Mouse (Mus musculus) midbrain, embryonic 15.5 days (tissue): ENCODE measurements around the gene Igf1. TPM values are rescaled to one million over a fixed set of nuclear protein-coding genes. Genes with fewer than 3 reads are reported as not detected.
A peak's percentile ranks its signal among the peaks of the same experiment; 100 is the strongest.

Source experiments
- ATAC-seq: fragments of 200-750 bp; cut with Nextera tagmentation; replicated peaks from 2 replicates; pipeline ENCODE4 v1.8.0; 2017; ENCODE audit warnings: moderate TSS enrichment
- H3K27ac ChIP-seq: fragments of 300-500 bp; sonication (generic); 2 replicates; pipeline ENCODE4 v1.5.1; 2015; ENCODE audit warnings: mild to moderate bottlenecking, inconsistent platforms
- H3K27me3 ChIP-seq: fragments of 300-500 bp; sonication (generic); replicated peaks from 2 replicates; pipeline ENCODE4 v1.6.1; 2015; ENCODE audit warnings: inconsistent platforms
- H3K36me3 ChIP-seq: fragments of 300-500 bp; sonication (generic); replicated peaks from 2 replicates; pipeline ENCODE4 v1.6.1; 2015; ENCODE audit warnings: inconsistent platforms
- H3K4me1 ChIP-seq: fragments of 300-500 bp; sonication (generic); 2 replicates; pipeline ENCODE4 v1.6.1; 2015; ENCODE audit warnings: inconsistent platforms
- H3K4me2 ChIP-seq: fragments of 300-500 bp; sonication (generic); 2 replicates; pipeline ENCODE4 v1.6.1; 2015; ENCODE audit warnings: inconsistent platforms, mild to moderate bottlenecking, moderate library complexity
- H3K4me3 ChIP-seq: fragments of 300-500 bp; sonication (generic); 2 replicates; pipeline ENCODE4 v1.5.1; 2015; ENCODE audit warnings: mild to moderate bottlenecking, inconsistent platforms
- H3K9ac ChIP-seq: fragments of 300-500 bp; sonication (generic); 2 replicates; pipeline ENCODE4 v1.6.1; 2015; ENCODE audit warnings: mild to moderate bottlenecking, inconsistent platforms
- H3K9me3 ChIP-seq: fragments of 300-500 bp; sonication (generic); 2 replicates; pipeline ENCODE4 v1.6.1; 2016; ENCODE audit warnings: inconsistent platforms
- WGBS: fragments of 180-500 bp; shearing (Covaris S2); methylation state at CpG from one replicate; pipeline ENCODE4 v1.1.7; 2015; ENCODE audit warnings: mixed read lengths; 5-methylcytosine and 5-hydroxymethylcytosine counted together
- polyA plus RNA-seq: library from polyadenylated mRNA; unstranded; fragments of >200 nt; fragmentation: Nextera tagmentation; extraction: Ambion mirVana; gene quantifications from 2 replicates; pipeline ENCODE4 v1.2.1, GENCODE M21; 2015

The Igf1 gene
- polyA plus RNA-seq, 1 experiment from 2014 or later: 8.6 TPM

- no peak overlapping the region for H3K27ac ChIP-seq
- WGBS: 96% methylated on average over 9 of the region's 9 CpGs
- H3K4me2 ChIP-seq: no peak overlapping the region
- no peak for ATAC-seq
- no peak overlapping the region for H3K4me3 ChIP-seq
- 0 out of 2 replicates have a peak, but pooled peaks cover 7% of the 10 kb centered on the region for H3K27me3 ChIP-seq
- H3K36me3 ChIP-seq: no peaks in the 10 kb centered on the region
- no peak overlapping the region for H3K9ac ChIP-seq
- peaks cover 7% of the 10 kb centered on the region for H3K4me1 ChIP-seq
- no peaks in the 10 kb centered on the region for H3K9me3 ChIP-seq
Measured at GRCm38 (mm10) chr10:87865712-87866111, 7.6 kb downstream of the Igf1 start.

DNA sequence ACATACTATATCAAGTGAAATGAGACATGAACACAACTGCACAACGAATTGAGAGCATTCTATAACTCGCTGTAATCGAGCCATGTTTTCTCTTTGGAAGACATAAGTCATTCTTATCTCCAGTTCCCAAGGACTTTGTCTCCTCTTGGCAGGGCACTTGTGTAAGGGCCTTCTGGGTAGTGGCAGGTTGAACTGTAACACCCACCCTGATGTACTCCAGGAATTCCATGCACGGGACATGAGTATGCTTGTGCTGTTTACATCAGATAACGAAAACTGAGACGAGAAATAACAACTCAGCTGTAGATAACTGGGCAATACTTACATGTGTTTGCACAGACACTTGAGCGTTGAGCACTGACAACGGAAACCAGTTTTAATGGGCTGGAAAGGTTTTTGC lies 8.4 kb downstream of the Igf1 start:
- Histone ChIP-seq H3K4me1 (no peaks in the 10 kb centered on the region), H3K9ac (no peak overlapping the region), H3K27me3 (0 out of 2 replicates have a peak, but pooled peaks cover 7% of the 10 kb centered on the region), H3K4me2 (no peak overlapping the region), H3K27ac (no peak overlapping the region), H3K36me3 (no peaks in the 10 kb centered on the region), H3K9me3 (no peaks in the 10 kb centered on the region), H3K4me3 (no peak overlapping the region)
- WGBS: 92% methylated on average over 8 of the region's 8 CpGs
- ATAC-seq: no peak

- no peak for ATAC-seq
- 89% methylated on average over 2 of the region's 2 CpGs for WGBS
- no peaks in the 10 kb centered on the region for H3K4me1 ChIP-seq
Measured at GRCm38 (mm10) chr10:87867217-87867616, 9.2 kb downstream of the Igf1 start.

GRCm38 (mm10) chr10:87867631-87868030 lies 9.6 kb downstream of the Igf1 start:
- WGBS: 89% methylated on average over 4 of the region's 4 CpGs
- no peak for ATAC-seq
- Histone ChIP-seq H3K9me3 (no peaks in the 10 kb centered on the region), H3K27ac (no peak overlapping the region), H3K36me3 (no peaks in the 10 kb centered on the region), H3K9ac (no peak overlapping the region), H3K27me3 (0 out of 2 replicates have a peak, but pooled peaks cover 7% of the 10 kb centered on the region), H3K4me2 (no peak overlapping the region), H3K4me3 (no peak overlapping the region), H3K4me1 (no peaks in the 10 kb centered on the region)

More at GRCm38 (mm10) chr10:87867217-87867616, 9.2 kb downstream of the Igf1 start:
- Histone ChIP-seq H3K9me3 (no peaks in the 10 kb centered on the region), H3K36me3 (no peaks in the 10 kb centered on the region), H3K27me3 (0 out of 2 replicates have a peak, but pooled peaks cover 7% of the 10 kb centered on the region), H3K4me2 (no peak overlapping the region), H3K27ac (no peak overlapping the region), H3K4me3 (no peak overlapping the region), H3K9ac (no peak overlapping the region)

GRCm38 (mm10) chr10:87868349-87869053 lies 10.4 kb downstream of the Igf1 start:
- no peak overlapping the region for H3K4me2 ChIP-seq
- no peaks in the 10 kb centered on the region for H3K36me3 ChIP-seq
- 70% methylated on average over 9 of the region's 9 CpGs for WGBS
- 0 out of 2 replicates have a peak, but pooled peaks cover 3% of the 10 kb centered on the region for H3K4me1 ChIP-seq
- no peaks in the 10 kb centered on the region for H3K9me3 ChIP-seq
- ATAC-seq: no peak
- H3K4me3 ChIP-seq: no peak overlapping the region
- H3K9ac ChIP-seq: no peak overlapping the region
- H3K27ac ChIP-seq: no peak overlapping the region
- no peaks in the 10 kb centered on the region for H3K27me3 ChIP-seq

- Histone ChIP-seq H3K4me3 (no peak overlapping the region), H3K9ac (no peak overlapping the region), H3K4me1 (0 out of 2 replicates have a peak, but pooled peaks cover 3% of the 10 kb centered on the region), H3K9me3 (no peaks in the 10 kb centered on the region), H3K27ac (no peak overlapping the region), H3K4me2 (no peak overlapping the region), H3K36me3 (no peaks in the 10 kb centered on the region), H3K27me3 (no peaks in the 10 kb centered on the region)
- 78% methylated on average over 2 of the region's 2 CpGs for WGBS
- ATAC-seq: no peak
Measured at GRCm38 (mm10) chr10:87869151-87869550, 11.1 kb downstream of the Igf1 start.

DNA sequence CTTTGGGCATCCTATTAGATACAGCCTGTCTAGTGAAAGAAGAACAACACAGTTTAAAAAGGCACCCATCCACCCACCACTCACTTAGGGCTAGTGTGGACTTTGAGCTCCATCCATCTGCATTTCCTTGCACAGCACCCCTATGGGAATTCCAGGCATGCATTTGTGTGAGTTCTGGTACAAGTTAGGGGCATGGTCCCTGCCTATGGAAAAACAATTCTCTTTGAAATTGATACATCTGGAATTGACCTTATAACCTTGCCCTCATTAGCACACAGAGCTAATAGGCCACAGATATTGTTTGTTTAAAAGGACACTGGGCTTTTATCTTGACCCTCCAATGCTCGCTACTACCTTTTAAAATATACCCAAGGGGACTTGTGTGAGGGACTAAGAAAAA lies 11.6 kb downstream of the Igf1 start:
- Histone ChIP-seq H3K27ac (no peak overlapping the region), H3K4me1 (0 out of 2 replicates have a peak, but pooled peaks cover 3% of the 10 kb centered on the region), H3K27me3 (no peaks in the 10 kb centered on the region), H3K9ac (no peak overlapping the region), H3K4me2 (no peak overlapping the region), H3K4me3 (no peak overlapping the region), H3K9me3 (no peaks in the 10 kb centered on the region), H3K36me3 (no peaks in the 10 kb centered on the region)
- WGBS: 72% methylated on average over 1 of the region's 1 CpGs
- no peak for ATAC-seq

- no peaks in the 10 kb centered on the region for H3K36me3 ChIP-seq
- no peak; the same call in 1 of the 2 replicates for ATAC-seq
- 39% methylated on average over 8 of the region's 8 CpGs for WGBS
Measured at GRCm38 (mm10) chr10:87871863-87872647, 14.0 kb downstream of the Igf1 start.

GRCm38 (mm10) chr10:87872854-87873253 lies 14.8 kb downstream of the Igf1 start:
- 51% methylated on average over 5 of the region's 5 CpGs for WGBS
- no peak overlapping the region for H3K27ac ChIP-seq
- H3K4me2 ChIP-seq: no peak overlapping the region
- H3K27me3 ChIP-seq: no peaks in the 10 kb centered on the region
- no peak overlapping the region for H3K9ac ChIP-seq
- H3K36me3 ChIP-seq: no peaks in the 10 kb centered on the region
- no peak for ATAC-seq
- H3K4me1 ChIP-seq: 0 out of 2 replicates have a peak, but pooled peaks cover 3% of the 10 kb centered on the region
- no peaks in the 10 kb centered on the region for H3K9me3 ChIP-seq
- no peak overlapping the region for H3K4me3 ChIP-seq

More at GRCm38 (mm10) chr10:87871863-87872647, 14.0 kb downstream of the Igf1 start:
- Histone ChIP-seq H3K4me3 (no peak overlapping the region), H3K4me1 (0 out of 2 replicates have a peak, but pooled peaks cover 3% of the 10 kb centered on the region), H3K27ac (0 out of 2 replicates have a peak overlapping the region, but pooled peaks have one; percentile 30), H3K9ac (no peak overlapping the region), H3K4me2 (no peak overlapping the region), H3K27me3 (no peaks in the 10 kb centered on the region), H3K9me3 (no peaks in the 10 kb centered on the region)

GRCm38 (mm10) chr10:87873516-87873915 lies 15.5 kb downstream of the Igf1 start:
- WGBS: 87% methylated on average over 3 of the region's 3 CpGs
- Histone ChIP-seq H3K4me1 (0 out of 2 replicates have a peak, but pooled peaks cover 3% of the 10 kb centered on the region), H3K9me3 (no peaks in the 10 kb centered on the region), H3K36me3 (no peaks in the 10 kb centered on the region), H3K4me3 (no peak overlapping the region), H3K9ac (no peak overlapping the region), H3K27ac (no peak overlapping the region), H3K4me2 (no peak overlapping the region), H3K27me3 (no peaks in the 10 kb centered on the region)
- ATAC-seq: no peak

DNA sequence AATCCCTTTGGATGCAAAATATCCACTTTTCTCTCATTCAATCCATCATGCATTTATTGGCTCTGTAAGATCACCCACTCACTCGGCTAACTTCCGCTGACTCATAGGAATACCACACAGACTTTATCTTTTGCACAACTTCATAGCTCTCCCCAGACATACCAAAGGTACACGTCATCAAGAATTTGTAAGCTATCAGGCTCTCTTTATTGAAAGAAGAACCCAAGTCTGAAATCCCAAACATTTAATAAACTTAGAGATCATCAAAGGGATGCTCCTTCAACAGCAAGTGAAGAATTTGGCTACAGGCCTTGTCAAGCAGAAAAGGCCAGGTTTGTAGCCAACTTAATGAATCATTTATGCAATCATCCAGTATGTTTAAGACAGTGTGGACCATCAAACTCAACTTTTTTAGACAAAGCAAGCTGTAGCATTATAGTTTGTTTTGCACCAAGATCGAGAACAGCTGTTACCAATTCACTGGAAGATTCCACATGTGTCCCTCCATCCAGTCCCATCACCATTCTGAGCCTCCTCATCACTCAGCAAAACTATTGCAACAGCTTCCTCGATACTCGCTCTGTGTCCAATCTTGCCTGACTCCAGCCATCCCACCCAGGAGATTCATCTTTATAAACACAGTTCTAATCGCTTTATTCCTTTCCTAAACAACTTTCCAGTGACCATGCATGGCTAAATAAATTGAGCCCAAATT lies 22.2 kb downstream of the Igf1 start:
- no peak overlapping the region for H3K9ac ChIP-seq
- no peaks in the 10 kb centered on the region for H3K27me3 ChIP-seq
- H3K27ac ChIP-seq: no peak overlapping the region
- H3K4me2 ChIP-seq: no peak overlapping the region
- WGBS: 89% methylated on average over 7 of the region's 7 CpGs
- no peaks in the 10 kb centered on the region for H3K9me3 ChIP-seq
- H3K4me1 ChIP-seq: no peaks in the 10 kb centered on the region
- H3K36me3 ChIP-seq: no peaks in the 10 kb centered on the region
- no peak overlapping the region for H3K4me3 ChIP-seq
- no peak for ATAC-seq
